Mouse (Mus musculus) midbrain, embryonic 10.5 days (tissue): ENCODE measurements at regions not wholly inside any gene's neighbourhood (a gene's known extent, or its start where the extent isn't known, plus 50 kb on each side); places are given as distances from the start of the nearest gene placed in this dataset.

ENCODE experiments used
- DNase-seq: peaks from one replicate; pipeline ENCODE4 v3.0.0-alpha.2; 2017; ENCODE audit warnings: low spot score
- H3K27ac ChIP-seq: fragments of 300-500 bp; sonication (generic); replicated peaks from 2 replicates; pipeline ENCODE4 v1.5.1; 2016; ENCODE audit warnings: mild to moderate bottlenecking
- H3K27me3 ChIP-seq: fragments of 300-500 bp; sonication (generic); 2 replicates; pipeline ENCODE4 v1.6.1; 2016; ENCODE audit warnings: low read depth, mild to moderate bottlenecking; ENCODE audit not compliant: poor library complexity, severe bottlenecking
- H3K36me3 ChIP-seq: fragments of 300-500 bp; sonication (generic); 2 replicates; pipeline ENCODE4 v1.6.1; 2016; ENCODE audit warnings: mild to moderate bottlenecking, moderate library complexity
- H3K4me1 ChIP-seq: fragments of 300-500 bp; sonication (generic); 2 replicates; pipeline ENCODE4 v1.6.1; 2016
- H3K4me3 ChIP-seq: fragments of 300-500 bp; sonication (generic); 2 replicates; pipeline ENCODE4 v1.5.1; 2016; ENCODE audit warnings: mild to moderate bottlenecking, moderate library complexity
- H3K9me3 ChIP-seq: fragments of 300-500 bp; sonication (generic); replicated peaks from 2 replicates; pipeline ENCODE4 v1.6.1; 2016; ENCODE audit warnings: mild to moderate bottlenecking
- WGBS: fragments of 180-500 bp; shearing (Covaris S2); methylation state at CpG from one replicate; pipeline ENCODE4 v1.1.7; 2016; 5-methylcytosine and 5-hydroxymethylcytosine counted together

DNA sequence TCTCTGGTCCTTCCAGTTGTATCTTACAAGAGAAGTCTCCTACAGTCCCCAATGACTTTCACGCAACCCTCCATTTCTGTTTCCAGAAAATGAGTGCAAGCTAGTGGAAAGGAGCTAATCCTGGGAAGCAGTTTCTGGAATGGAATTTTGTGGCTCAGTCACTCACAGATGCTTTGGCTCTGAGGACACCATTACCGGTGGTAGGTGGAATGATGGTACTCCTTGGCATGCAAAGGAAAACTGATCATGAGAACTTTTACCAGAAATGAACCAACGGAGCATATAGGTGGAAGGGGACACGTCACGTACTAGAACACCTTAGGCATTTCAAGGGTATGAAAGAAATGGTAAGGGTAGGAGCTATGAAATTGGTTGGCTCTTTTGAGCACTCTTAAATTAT is 135.1 kb upstream of the Mocs2 start:
- H3K27me3 ChIP-seq = no peaks in the 10 kb centered on the region
- no peak overlapping the region for H3K27ac ChIP-seq
- no peaks in the 10 kb centered on the region for H3K4me1 ChIP-seq
- no peaks in the 10 kb centered on the region for H3K9me3 ChIP-seq
- DNase-seq = no peak
- 91% methylated on average over 5 of the region's 5 CpGs for WGBS
- H3K36me3 ChIP-seq = no peaks in the 10 kb centered on the region
- H3K4me3 ChIP-seq = no peak overlapping the region

- H3K27me3 ChIP-seq = no peaks in the 10 kb centered on the region
- no peak overlapping the region for H3K27ac ChIP-seq
Observed at GRCm38 (mm10) chr13:114684298-114684697, 133.7 kb upstream of the Mocs2 start.

GRCm38 (mm10) chr13:114685368-114685767 is 132.7 kb upstream of the Mocs2 start:
- 69% methylated on average over 4 of the region's 4 CpGs for WGBS
- no peak for DNase-seq
- Histone ChIP-seq H3K27me3 (no peaks in the 10 kb centered on the region), H3K4me3 (no peak overlapping the region), H3K27ac (no peak overlapping the region), H3K4me1 (no peaks in the 10 kb centered on the region), H3K36me3 (no peaks in the 10 kb centered on the region), H3K9me3 (no peaks in the 10 kb centered on the region)

More at GRCm38 (mm10) chr13:114684298-114684697, 133.7 kb upstream of the Mocs2 start:
- Histone ChIP-seq H3K36me3 (no peaks in the 10 kb centered on the region), H3K9me3 (no peaks in the 10 kb centered on the region), H3K4me3 (no peak overlapping the region), H3K4me1 (no peaks in the 10 kb centered on the region)
- no peak for DNase-seq
- 80% methylated on average over 1 of the region's 1 CpGs for WGBS

DNA sequence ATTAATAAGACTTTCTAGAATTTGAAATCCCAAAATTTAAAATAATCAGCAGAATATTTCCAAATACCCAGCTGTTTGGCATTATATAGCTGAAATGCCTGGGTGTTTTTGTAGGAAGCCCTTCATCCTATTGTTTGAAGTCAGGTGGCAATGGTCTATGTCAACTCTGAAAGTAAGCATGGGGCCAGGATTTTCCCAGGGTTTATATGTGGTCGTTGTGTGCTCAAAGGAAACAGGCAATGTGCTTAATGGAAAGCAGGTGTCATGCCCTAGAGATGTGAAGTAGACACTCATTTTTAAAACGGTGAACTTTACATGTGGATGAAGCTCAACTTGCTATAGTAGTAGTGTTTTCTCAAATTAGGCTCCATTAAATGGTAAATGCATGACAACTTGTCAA is 105.4 kb upstream of the Mocs2 start:
- Histone ChIP-seq H3K4me3 (no peak overlapping the region), H3K27me3 (no peaks in the 10 kb centered on the region), H3K36me3 (no peaks in the 10 kb centered on the region), H3K4me1 (no peaks in the 10 kb centered on the region), H3K9me3 (no peaks in the 10 kb centered on the region), H3K27ac (no peak overlapping the region)
- 71% methylated on average over 2 of the region's 2 CpGs for WGBS
- no peak for DNase-seq

- WGBS = 80% methylated on average over 4 of the region's 4 CpGs
Observed at GRCm38 (mm10) chr13:114719771-114720170, 98.3 kb upstream of the Mocs2 start.

GRCm38 (mm10) chr13:114726828-114727227 is 91.2 kb upstream of the Mocs2 start:
- H3K36me3 ChIP-seq = no peaks in the 10 kb centered on the region
- H3K4me3 ChIP-seq = no peak overlapping the region
- H3K9me3 ChIP-seq = no peaks in the 10 kb centered on the region
- H3K27me3 ChIP-seq = no peaks in the 10 kb centered on the region
- H3K4me1 ChIP-seq = no peaks in the 10 kb centered on the region
- H3K27ac ChIP-seq = no peak overlapping the region
- 87% methylated on average over 4 of the region's 4 CpGs for WGBS
- DNase-seq = no peak

More at GRCm38 (mm10) chr13:114719771-114720170, 98.3 kb upstream of the Mocs2 start:
- H3K36me3 ChIP-seq = no peaks in the 10 kb centered on the region
- no peak for DNase-seq
- H3K4me1 ChIP-seq = no peaks in the 10 kb centered on the region
- H3K9me3 ChIP-seq = no peaks in the 10 kb centered on the region
- no peak overlapping the region for H3K27ac ChIP-seq
- H3K27me3 ChIP-seq = no peaks in the 10 kb centered on the region
- no peak overlapping the region for H3K4me3 ChIP-seq

DNA sequence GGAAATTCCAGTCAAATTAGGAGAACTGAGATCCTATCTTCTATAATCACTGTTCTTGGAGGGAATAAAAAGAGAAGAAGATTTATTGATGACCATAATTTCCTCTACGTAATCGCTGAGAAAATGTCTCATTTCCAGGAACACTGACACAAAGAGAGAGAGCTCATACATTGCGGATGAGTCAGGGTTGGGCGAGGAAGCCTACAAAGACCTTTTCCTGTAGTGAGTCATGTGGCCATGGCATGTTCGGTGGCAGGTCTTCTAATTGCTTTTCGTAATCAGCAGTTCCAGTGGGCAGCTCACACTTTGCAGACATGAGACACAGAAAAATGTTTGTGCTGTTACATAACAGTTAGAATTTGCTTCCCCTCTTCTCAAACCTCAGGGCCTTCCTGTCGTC is 83.0 kb upstream of the Mocs2 start:
- no peak overlapping the region for H3K27ac ChIP-seq
- no peaks in the 10 kb centered on the region for H3K9me3 ChIP-seq
- no peak for DNase-seq
- WGBS = 93% methylated on average over 7 of the region's 7 CpGs
- no peak overlapping the region for H3K4me3 ChIP-seq
- H3K36me3 ChIP-seq = no peaks in the 10 kb centered on the region
- no peaks in the 10 kb centered on the region for H3K27me3 ChIP-seq
- H3K4me1 ChIP-seq = no peaks in the 10 kb centered on the region

GRCm38 (mm10) chr13:114736066-114736465 is 82.0 kb upstream of the Mocs2 start:
- DNase-seq = no peak
- Histone ChIP-seq H3K27me3 (no peaks in the 10 kb centered on the region), H3K4me1 (no peaks in the 10 kb centered on the region), H3K27ac (no peak overlapping the region), H3K36me3 (no peaks in the 10 kb centered on the region), H3K4me3 (no peak overlapping the region), H3K9me3 (no peaks in the 10 kb centered on the region)
- 87% methylated on average over 4 of the region's 4 CpGs for WGBS

- DNase-seq = no peak
- no peaks in the 10 kb centered on the region for H3K27me3 ChIP-seq
- no peak overlapping the region for H3K4me3 ChIP-seq
- H3K4me1 ChIP-seq = no peaks in the 10 kb centered on the region
- H3K27ac ChIP-seq = no peak overlapping the region
- WGBS = 72% methylated on average over 3 of the region's 3 CpGs
- no peaks in the 10 kb centered on the region for H3K36me3 ChIP-seq
- H3K9me3 ChIP-seq = no peaks in the 10 kb centered on the region
Observed at GRCm38 (mm10) chr13:114742534-114742933, 75.5 kb upstream of the Mocs2 start.

DNA sequence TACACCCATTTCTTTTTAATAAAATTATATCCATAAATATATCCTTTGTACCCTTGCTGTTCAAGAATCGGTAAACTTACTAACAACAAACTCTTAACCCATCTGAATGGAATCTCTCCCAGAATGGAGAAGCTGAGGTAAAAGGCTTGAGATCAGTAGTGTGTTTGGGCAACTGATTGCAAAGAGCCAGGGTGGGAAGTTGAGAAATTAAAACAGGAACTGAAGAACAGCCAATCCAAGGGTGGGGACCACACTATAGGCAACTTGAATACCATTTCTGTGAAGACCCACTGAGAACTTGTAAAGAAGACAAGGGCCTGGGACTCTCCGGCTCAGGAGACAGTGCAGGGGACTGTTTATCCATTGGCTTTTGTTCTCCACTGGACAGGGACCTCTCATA is 72.2 kb upstream of the Mocs2 start:
- WGBS = 95% methylated on average over 2 of the region's 2 CpGs
- no peak overlapping the region for H3K27ac ChIP-seq
- no peaks in the 10 kb centered on the region for H3K9me3 ChIP-seq
- H3K4me3 ChIP-seq = no peak overlapping the region
- H3K4me1 ChIP-seq = no peaks in the 10 kb centered on the region
- no peak for DNase-seq
- H3K27me3 ChIP-seq = no peaks in the 10 kb centered on the region
- no peaks in the 10 kb centered on the region for H3K36me3 ChIP-seq

- H3K36me3 ChIP-seq = no peaks in the 10 kb centered on the region
- DNase-seq = no peak
- H3K27me3 ChIP-seq = no peaks in the 10 kb centered on the region
- no peaks in the 10 kb centered on the region for H3K9me3 ChIP-seq
- H3K4me3 ChIP-seq = no peak overlapping the region
- H3K27ac ChIP-seq = no peak overlapping the region
- no peaks in the 10 kb centered on the region for H3K4me1 ChIP-seq
Observed at GRCm38 (mm10) chr13:114757459-114757858, 60.6 kb upstream of the Mocs2 start.

- no peaks in the 10 kb centered on the region for H3K9me3 ChIP-seq
- H3K27me3 ChIP-seq = no peaks in the 10 kb centered on the region
- no peak overlapping the region for H3K4me3 ChIP-seq
- no peaks in the 10 kb centered on the region for H3K36me3 ChIP-seq
- H3K4me1 ChIP-seq = no peaks in the 10 kb centered on the region
- no peak for DNase-seq
- no peak overlapping the region for H3K27ac ChIP-seq
- 94% methylated on average over 1 of the region's 1 CpGs for WGBS
Observed at GRCm38 (mm10) chr13:114759886-114760285, 58.1 kb upstream of the Mocs2 start.

DNA sequence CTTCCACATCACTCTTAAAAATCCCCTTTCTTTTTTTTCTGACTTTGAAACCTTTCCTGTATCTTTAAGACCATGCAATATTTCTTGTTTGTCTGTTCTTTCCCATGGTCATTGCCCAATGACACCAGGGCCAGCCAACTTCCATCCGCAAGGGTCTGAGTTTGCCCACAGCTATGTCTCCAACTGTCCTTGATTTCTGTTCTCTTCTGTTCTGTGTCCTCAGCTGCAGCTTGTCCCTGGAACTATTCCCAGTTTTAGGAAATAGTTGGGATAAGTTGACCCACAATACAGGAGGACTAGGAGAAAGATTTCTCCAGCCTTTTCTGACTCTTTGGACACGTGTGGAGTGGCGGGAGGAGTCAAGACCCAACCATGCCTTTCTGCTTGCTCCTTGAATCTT is 57.1 kb upstream of the Mocs2 start:
- Histone ChIP-seq H3K27me3 (no peaks in the 10 kb centered on the region), H3K27ac (no peak overlapping the region), H3K36me3 (no peaks in the 10 kb centered on the region), H3K4me1 (no peaks in the 10 kb centered on the region), H3K9me3 (no peaks in the 10 kb centered on the region), H3K4me3 (no peak overlapping the region)
- DNase-seq = no peak
- WGBS = 88% methylated on average over 3 of the region's 3 CpGs
